In genomic region chr5:150223546-150224239, GRCm38 (mm10) we compare ENCODE assay signal across 24 mouse cellular contexts.
DNase-seq lines count a peak whose midpoint lies in the region; ATAC-seq and TF ChIP-seq lines count a peak whose summit lies in the region.
"Had no signal": no experiment of that assay in that cellular context is flagged by ENCODE, and none has a peak within 500 bp of the region (broad histone marks: within the 10 kb centered on the region; RNA-seq: fewer than 3 reads in every experiment).

No protein-coding gene starts in this region.

- no peaks in the 10 kb centered on the region for H3K27me3 ChIP-seq in spleen, adult 2 months (ENCODE audit: control insufficient read depth, insufficient read depth, low read length)
- no peaks in the 10 kb centered on the region for H3K27me3 ChIP-seq in stomach, postnatal 0 days (ENCODE audit: control insufficient read depth, insufficient read depth, low read length)
- no peaks in the 10 kb centered on the region for H3K27me3 ChIP-seq in liver, embryonic 12.5 days (replicated peaks)
- H3K27me3 ChIP-seq: embryonic facial prominence, embryonic 15.5 days; heart, embryonic 15.5 days; hindbrain, embryonic 13.5 days had no signal

- H3K4me1 ChIP-seq in spleen, adult 2 months (ENCODE audit: control insufficient read depth, insufficient read depth, insufficient read length): no peaks in the 10 kb centered on the region
- peaks cover 18% of the 10 kb centered on the region for H3K4me1 ChIP-seq in brown adipose tissue, adult 24 weeks (ENCODE audit: control insufficient read depth, insufficient read depth, insufficient read length, low read length)
- H3K4me1 ChIP-seq in stomach, postnatal 0 days (replicated peaks; ENCODE audit: control insufficient read depth, insufficient read depth): no peaks in the 10 kb centered on the region
- no peaks in the 10 kb centered on the region for H3K4me1 ChIP-seq in liver, embryonic 12.5 days
- H3K4me1 ChIP-seq: embryonic facial prominence, embryonic 15.5 days; forebrain, embryonic 10.5 days; heart, embryonic 15.5 days; hindbrain, embryonic 13.5 days had no signal

- no peak for ATAC-seq in stomach, postnatal 0 days (ENCODE audit: low FRiP score, low TSS enrichment)
- no peak for ATAC-seq in liver, embryonic 12.5 days
- ATAC-seq: forebrain, embryonic 14.5 days; hindbrain, postnatal 0 days had no signal

- TF ChIP-seq EP300 in stomach, postnatal 0 days (optimal IDR thresholded peaks at IDR 0.05): no peak

- H3K9me3 ChIP-seq in stomach, postnatal 0 days (ENCODE audit: control insufficient read depth, low read length): no peaks in the 10 kb centered on the region
- no peaks in the 10 kb centered on the region for H3K9me3 ChIP-seq in liver, embryonic 12.5 days (replicated peaks)
- H3K9me3 ChIP-seq: embryonic facial prominence, embryonic 15.5 days; forebrain, embryonic 10.5 days; heart, embryonic 15.5 days; hindbrain, embryonic 13.5 days had no signal

- DNase-seq in spleen, adult 2 months (ENCODE audit: low read depth in 1 of 2, low spot score in 2 of 2): no peak
- DNase-seq in spleen, postnatal 14 days (ENCODE audit: low spot score in 2 of 2): no peak
- DNase-seq in CD4-positive, CD25-positive, alpha-beta regulatory T cell, adult 2 months (ENCODE audit: low read depth, low spot score): peak; percentile 80
- DNase-seq in naive thymus-derived CD4-positive, alpha-beta T cell, adult 2 months (ENCODE audit: low read depth): peak; percentile 27
- DNase-seq in stomach, postnatal 0 days (ENCODE audit: low spot score): no peak
- no peak for DNase-seq in gastrocnemius, postnatal 25 days
- DNase-seq: adrenal gland, adult 8-10 months; adrenal gland, postnatal 36 days; B cell, adult 2 months; cerebellum, adult 11 months; cerebellum, adult 8-10 months; cerebellum, postnatal 14 days; embryo, embryonic 11 days; heart, postnatal 14 days had no signal

- no peak for TF ChIP-seq POLR2A in spleen, adult 2 months (IDR thresholded peaks at IDR 0.05; ENCODE audit: low read depth, low read length)

- no peak overlapping the region for H3K4me2 ChIP-seq in stomach, postnatal 0 days (replicated peaks; ENCODE audit: low read depth)
- no peak overlapping the region for H3K4me2 ChIP-seq in liver, embryonic 12.5 days
- H3K4me2 ChIP-seq: embryonic facial prominence, embryonic 15.5 days; heart, embryonic 11.5 days; heart, embryonic 15.5 days; hindbrain, embryonic 13.5 days had no signal

- no peak for TF ChIP-seq CTCF in spleen, adult 2 months (IDR thresholded peaks at IDR 0.05; ENCODE audit: extremely low read depth, insufficient read depth, insufficient read length, insufficient replicate concordance)
- no peak for TF ChIP-seq CTCF in stomach, postnatal 0 days (IDR thresholded peaks at IDR 0.05; ENCODE audit: low read depth)

- WGBS in spleen, adult 2 months: 82% methylated on average over 10 of the region's 10 CpGs
- WGBS in stomach, postnatal 0 days: 73% methylated on average over 10 of the region's 10 CpGs
- 75% methylated on average over 10 of the region's 10 CpGs for WGBS in liver, embryonic 12.5 days (ENCODE audit: insufficient replicate concordance)

- no peak overlapping the region for H3K4me3 ChIP-seq in spleen, adult 2 months (ENCODE audit: extremely low read depth, insufficient read depth, insufficient read length)
- H3K4me3 ChIP-seq in brown adipose tissue, adult 24 weeks (ENCODE audit: insufficient read depth, low read depth, low read length): 0 out of 2 replicates have a peak overlapping the region, but pooled peaks have one; percentile 6
- no peak overlapping the region for H3K4me3 ChIP-seq in stomach, postnatal 0 days (ENCODE audit: low read depth, low read length)
- no peak overlapping the region for H3K4me3 ChIP-seq in liver, embryonic 12.5 days
- H3K4me3 ChIP-seq: embryonic facial prominence, embryonic 15.5 days; erythroblast, embryonic 14.5 days; forebrain, embryonic 10.5 days; heart, embryonic 15.5 days; hindbrain, embryonic 13.5 days had no signal

- no peaks in the 10 kb centered on the region for H3K36me3 ChIP-seq in spleen, adult 2 months (ENCODE audit: control insufficient read depth, insufficient read depth, low read length)
- H3K36me3 ChIP-seq in stomach, postnatal 0 days (ENCODE audit: control insufficient read depth, insufficient read depth, low read length): no peaks in the 10 kb centered on the region
- H3K36me3 ChIP-seq in liver, embryonic 12.5 days: no peaks in the 10 kb centered on the region
- H3K36me3 ChIP-seq: embryonic facial prominence, embryonic 15.5 days; forebrain, embryonic 10.5 days; heart, embryonic 15.5 days; hindbrain, embryonic 13.5 days had no signal

- H3K27ac ChIP-seq in spleen, adult 2 months (ENCODE audit: insufficient read depth, low read length): peak overlapping the region; percentile 41
- peak overlapping the region; percentile 94 for H3K27ac ChIP-seq in brown adipose tissue, adult 24 weeks (replicated peaks; ENCODE audit: low read depth, low read length)
- no peak overlapping the region for H3K27ac ChIP-seq in stomach, postnatal 0 days (replicated peaks)
- no peak overlapping the region for H3K27ac ChIP-seq in liver, embryonic 12.5 days
- H3K27ac ChIP-seq: embryonic facial prominence, embryonic 15.5 days; forebrain, embryonic 10.5 days; heart, embryonic 15.5 days; hindbrain, embryonic 13.5 days; hindbrain, postnatal 0 days had no signal

- H3K9ac ChIP-seq in stomach, postnatal 0 days (ENCODE audit: low read length): no peak overlapping the region
- no peak overlapping the region for H3K9ac ChIP-seq in liver, embryonic 12.5 days
- H3K9ac ChIP-seq: embryonic facial prominence, embryonic 15.5 days; heart, embryonic 15.5 days; hindbrain, embryonic 13.5 days had no signal

Comparison
In these comparisons a context has a peak if more than half of its experiments do, and no peak if none do; other contexts are left out.
1. DNase-seq: peak in CD4-positive, CD25-positive, alpha-beta regulatory T cell, adult 2 months (single experiment) and naive thymus-derived CD4-positive, alpha-beta T cell, adult 2 months (single experiment); none in spleen, adult 2 months (0 of 2), spleen, postnatal 14 days (0 of 2), stomach, postnatal 0 days (single experiment) and gastrocnemius, postnatal 25 days (single experiment).
2. H3K27ac ChIP-seq: peak in spleen, adult 2 months (single experiment) and brown adipose tissue, adult 24 weeks (single experiment); none in stomach, postnatal 0 days (single experiment) and liver, embryonic 12.5 days (single experiment).